Mouse (Mus musculus): ENCODE data around the gene March1.

March1 gene

DNA sequence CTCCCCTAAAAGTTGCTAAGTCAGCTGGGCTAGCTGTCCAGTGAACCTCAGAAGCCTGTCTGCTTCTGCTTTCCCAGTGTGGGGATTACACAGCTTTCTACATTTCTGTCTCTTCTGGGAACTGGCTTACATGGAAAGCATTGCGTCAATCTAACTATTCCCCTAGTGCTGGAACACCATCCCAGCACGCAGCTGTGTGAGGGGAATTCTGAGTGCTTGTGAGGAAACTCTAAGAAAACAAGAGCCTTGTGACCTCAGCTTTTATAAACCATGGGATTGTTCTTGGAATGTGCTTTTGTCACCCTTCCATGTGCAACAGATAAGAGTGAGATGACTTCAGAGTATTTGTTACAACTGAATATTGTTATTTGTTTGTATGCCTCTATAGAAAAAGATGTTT lies 876.8 kb downstream of the March1 start:
- in situ Hi-C loops (cut with MboI; ENCODE audit: low sequenced_read_pairs), result no loop called here

DNA sequence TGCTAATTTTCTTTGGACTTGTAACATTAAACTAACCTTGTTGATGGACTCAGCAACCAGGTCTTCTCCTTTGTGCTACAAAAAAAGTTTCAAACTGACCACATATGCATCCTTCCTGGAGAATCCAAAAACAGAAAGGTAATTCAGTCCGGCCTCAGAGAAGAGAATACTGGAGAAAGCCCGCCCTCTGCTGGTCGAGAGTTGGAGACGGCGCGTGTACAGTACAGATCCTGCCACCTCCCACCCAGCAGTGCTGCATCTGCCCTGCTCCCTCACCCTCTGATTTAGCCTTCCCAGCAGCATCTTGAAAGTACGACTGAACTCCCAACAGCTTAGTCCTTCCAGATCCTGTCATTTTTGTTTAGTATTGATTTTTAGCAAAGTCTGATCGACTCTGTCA lies 878.0 kb downstream of the March1 start:
- in situ Hi-C loops (cut with MboI; ENCODE audit: low sequenced_read_pairs), result no loop called here

DNA sequence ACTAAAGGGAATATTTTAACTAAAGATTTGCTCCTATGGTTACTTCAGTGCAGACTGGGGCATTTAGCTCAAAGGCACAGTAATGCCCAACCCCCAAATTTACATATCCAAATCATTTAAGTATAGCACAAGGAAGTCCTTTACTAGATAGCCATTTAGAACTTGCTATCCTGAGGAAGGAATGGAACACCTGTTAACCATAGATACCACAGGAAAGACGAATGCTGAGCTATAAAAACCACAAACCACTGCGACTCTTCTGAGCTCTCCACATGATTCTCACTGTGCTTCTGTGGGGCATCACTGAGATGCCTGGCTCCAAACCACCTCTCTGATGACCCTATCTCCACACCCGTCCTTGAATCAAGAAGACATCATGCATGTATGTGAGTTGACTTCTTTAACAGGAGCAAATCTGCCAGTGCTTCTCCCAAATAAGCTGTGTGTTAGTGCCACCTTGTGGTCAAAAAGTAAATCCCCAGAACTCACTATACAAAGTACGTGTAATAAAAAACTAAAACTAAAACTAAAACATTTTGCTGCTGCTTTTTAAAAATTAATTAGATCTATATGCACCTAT lies 879.4 kb downstream of the March1 start:
- in situ Hi-C loops (cut with MboI; ENCODE audit: low sequenced_read_pairs), result no loop called here

DNA sequence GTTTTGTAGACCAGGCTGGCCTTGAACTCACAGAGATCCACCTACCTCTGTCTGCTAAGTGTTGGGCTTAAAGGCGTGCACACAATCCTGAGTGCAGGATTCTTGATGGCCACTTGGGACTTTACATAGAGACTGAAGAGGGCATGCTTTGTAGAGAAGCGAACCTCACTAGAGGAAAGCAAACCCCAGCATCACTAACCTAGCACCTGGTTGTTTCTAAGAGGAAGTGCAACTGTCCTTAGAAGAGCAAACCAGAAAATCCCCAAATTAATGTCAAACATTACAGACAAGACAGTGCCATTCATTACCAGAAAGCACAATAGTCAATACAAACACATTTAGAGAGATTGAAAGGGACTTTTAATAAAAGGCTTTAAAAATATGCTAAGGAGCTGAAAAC lies 885.7 kb downstream of the March1 start:
- in situ Hi-C loops (cut with MboI; ENCODE audit: low sequenced_read_pairs), result no loop called here

DNA sequence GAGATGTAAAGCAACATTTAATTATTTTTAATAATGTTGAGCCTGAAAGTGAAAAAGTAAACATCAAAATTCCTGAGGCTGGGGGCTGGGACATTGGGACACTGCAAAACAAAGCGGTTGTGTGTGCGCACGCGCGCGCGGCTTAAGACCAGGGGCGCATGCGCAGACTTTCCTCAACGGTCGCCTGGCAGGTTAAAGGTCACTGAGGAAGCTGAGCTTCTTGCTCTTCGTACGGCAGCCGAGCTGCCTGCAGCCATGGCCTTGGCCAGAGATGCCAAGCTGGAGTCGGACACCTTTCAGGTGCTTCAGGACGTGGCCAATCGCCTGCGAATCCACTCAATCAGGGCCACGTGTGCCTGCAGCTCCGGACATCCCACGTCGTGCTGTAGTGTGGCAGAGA lies 893.8 kb downstream of the March1 start, which contains the start of gene Tktl2:
Gene Tktl2 (plus strand): TSS at position 220 of the 400 bp plus-strand sequence.
- in situ Hi-C loops (cut with MboI; ENCODE audit: low sequenced_read_pairs), result no loop called here

DNA sequence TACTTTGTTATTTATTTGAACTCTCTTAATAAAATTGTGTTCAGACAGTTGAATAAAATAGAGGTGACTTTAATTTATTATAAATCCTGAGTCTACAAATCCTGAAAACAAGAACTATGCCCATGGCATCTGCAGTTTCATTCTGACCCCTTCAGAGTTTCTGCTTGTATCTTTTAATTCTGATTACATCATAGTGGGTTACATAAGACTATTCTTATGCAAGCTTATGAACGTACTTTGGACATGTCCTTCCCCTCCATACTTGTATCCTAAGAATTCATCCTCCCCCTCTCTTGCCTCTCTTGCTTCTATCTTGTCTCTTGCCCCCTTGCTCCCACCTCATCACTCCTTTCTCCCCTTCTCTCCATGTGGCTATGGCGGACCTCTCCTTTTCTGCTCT lies 901.4 kb downstream of the March1 start:
- in situ Hi-C loops (cut with MboI; ENCODE audit: low sequenced_read_pairs), result no loop called here

DNA sequence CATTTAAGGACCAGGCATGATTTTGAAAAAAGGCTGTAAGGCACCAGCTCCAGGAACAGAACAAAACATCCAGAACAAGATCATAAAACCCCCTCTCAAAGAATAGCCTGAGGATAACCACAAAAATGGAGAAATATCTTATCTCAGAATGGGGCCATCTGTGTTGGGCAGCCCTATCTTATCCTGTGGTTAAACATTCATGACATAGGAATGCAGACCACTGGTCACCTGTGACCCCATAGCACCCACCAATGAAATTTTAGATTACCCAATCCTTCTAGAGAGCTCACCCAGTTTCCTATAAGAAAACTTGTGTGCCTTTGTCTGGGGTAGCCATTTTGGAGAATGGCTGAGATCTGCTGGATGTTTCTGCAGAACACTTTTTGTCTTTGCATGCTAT lies 902.9 kb downstream of the March1 start:
- in situ Hi-C loops (cut with MboI; ENCODE audit: low sequenced_read_pairs), result no loop called here

Measured in CH12F3 (cell line).